Mouse (Mus musculus) CH12.LX (cell line): ENCODE measurements around the gene Kpnb1. TPM values are rescaled to one million over a fixed set of nuclear protein-coding genes. Genes with fewer than 3 reads are reported as not detected.
A peak's percentile ranks its signal among the peaks of the same experiment; 100 is the strongest.

Source experiments
- DNase-seq: peaks from one replicate; pipeline ENCODE4 v3.0.0-alpha.2; 2013; ENCODE audit errors: extremely low read depth
- H3K27ac ChIP-seq: 2 replicates; pipeline ENCODE4 v1.5.1; 2012; ENCODE audit warnings: low read depth, mild to moderate bottlenecking, control low read depth, moderate library complexity; ENCODE audit not compliant: insufficient read depth
- H3K27me3 ChIP-seq: replicated peaks from 2 replicates; pipeline ENCODE3; 2012; ENCODE audit warnings: inconsistent platforms
- H3K36me3 ChIP-seq, 2 experiments: replicated peaks in 1 of 2; 2 replicates each; pipeline versions ENCODE3 to v1.6.1; 2012; ENCODE audit warnings: inconsistent platforms in 1 of 2, low read length in 1 of 2, mild to moderate bottlenecking in 1 of 2, mixed read lengths in 1 of 2, moderate library complexity in 1 of 2; ENCODE audit not compliant: control insufficient read depth in 1 of 2, insufficient read depth in 1 of 2
- H3K4me1 ChIP-seq, 2 experiments: 2 replicates each; pipeline ENCODE4 v1.6.1; 2012; ENCODE audit warnings: inconsistent platforms in 1 of 2, moderate library complexity in 1 of 2; ENCODE audit not compliant: insufficient read depth in 2 of 2, control insufficient read depth in 1 of 2
- H3K4me2 ChIP-seq: 2 replicates; pipeline ENCODE4 v1.6.1; 2012; ENCODE audit warnings: low read depth, mild to moderate bottlenecking, control low read depth; ENCODE audit not compliant: poor library complexity, insufficient read depth, severe bottlenecking
- H3K4me3 ChIP-seq, 3 experiments: fragments of 150-350 bp in 1 of 3; sonication (generic) in 1 of 3; replicated peaks in 1 of 3; 2 replicates each; pipeline versions ENCODE3 to v1.5.1; 2011 to 2012; ENCODE audit warnings: low read depth in 2 of 3, low read length in 2 of 3, mild to moderate bottlenecking in 2 of 3, moderate library complexity in 2 of 3, control low read depth in 1 of 3, improper control_type of control experiment in 1 of 3, inconsistent platforms in 1 of 3, mixed read lengths in 1 of 3; ENCODE audit not compliant: poor library complexity in 1 of 3
- H3K79me2 ChIP-seq: replicated peaks from 2 replicates; pipeline ENCODE4 v1.6.1; 2012; ENCODE audit warnings: mild to moderate bottlenecking, moderate library complexity; ENCODE audit not compliant: control insufficient read depth, poor library complexity, insufficient read depth, severe bottlenecking; ENCODE audit errors: extremely low read depth
- H3K9ac ChIP-seq: 2 replicates; pipeline ENCODE4 v1.6.1; 2012; ENCODE audit warnings: low read depth, mild to moderate bottlenecking, control low read depth, moderate library complexity; ENCODE audit not compliant: insufficient read depth
- H3K9me3 ChIP-seq: replicated peaks from 2 replicates; pipeline ENCODE3; 2012; ENCODE audit warnings: low read length, inconsistent platforms, mixed read lengths
- BHLHE40 ChIP-seq: IDR thresholded peaks from 2 replicates; pipeline ENCODE4 v1.6.1; 2011; ENCODE audit warnings: mild to moderate bottlenecking, low read depth, low read length, improper control_type of control experiment
- CHD1 ChIP-seq: IDR thresholded peaks from 2 replicates; pipeline ENCODE4 v1.6.1; 2012; ENCODE audit warnings: low read depth, low read length, improper control_type of control experiment, inconsistent platforms
- CTCF ChIP-seq, 2 experiments: IDR thresholded peaks in 1 of 2; conservative IDR thresholded peaks in 1 of 2; 2 replicates each; pipeline ENCODE4 v1.5.1; 2011 to 2012; ENCODE audit warnings: low read depth in 2 of 2, low read length in 2 of 2, improper control_type of control experiment in 1 of 2, inconsistent platforms in 1 of 2, mild to moderate bottlenecking in 1 of 2, moderate library complexity in 1 of 2
- E2F4 ChIP-seq: IDR thresholded peaks from 2 replicates; pipeline ENCODE4 v1.6.1; 2011; ENCODE audit warnings: low read depth, low read length, improper control_type of control experiment; ENCODE audit not compliant: insufficient replicate concordance
- ELF1 ChIP-seq: IDR thresholded peaks from 2 replicates; pipeline ENCODE4 v1.6.1; 2014; ENCODE audit warnings: low read depth, mild to moderate bottlenecking, inconsistent platforms, low read length, improper control_type of control experiment
- EP300 ChIP-seq: IDR thresholded peaks from 2 replicates; pipeline ENCODE4 v1.6.1; 2011; ENCODE audit warnings: low read length, improper control_type of control experiment
- GABPA ChIP-seq: IDR thresholded peaks from 2 replicates; pipeline ENCODE4 v1.6.1; 2012; ENCODE audit warnings: low read depth, low read length, improper control_type of control experiment, inconsistent platforms; ENCODE audit not compliant: insufficient replicate concordance
- HCFC1 ChIP-seq: IDR thresholded peaks from 2 replicates; pipeline ENCODE4 v1.6.1; 2012; ENCODE audit warnings: low read depth, mild to moderate bottlenecking, inconsistent platforms, low read length, improper control_type of control experiment
- IRF4 ChIP-seq: IDR thresholded peaks from 2 replicates; pipeline ENCODE4 v1.6.1; 2014; ENCODE audit warnings: low read depth, mild to moderate bottlenecking, inconsistent platforms, low read length, improper control_type of control experiment
- JUN ChIP-seq: IDR thresholded peaks from 2 replicates; pipeline ENCODE4 v1.6.1; 2011; ENCODE audit warnings: low read depth, mild to moderate bottlenecking, low read length, improper control_type of control experiment, moderate library complexity; ENCODE audit not compliant: insufficient read depth
- JUND ChIP-seq: conservative IDR thresholded peaks from 2 replicates; pipeline ENCODE4 v1.6.1; 2011; ENCODE audit warnings: low read depth, low read length, improper control_type of control experiment
- MAX ChIP-seq: IDR thresholded peaks from 2 replicates; pipeline ENCODE4 v1.6.1; 2011; ENCODE audit warnings: low read length, improper control_type of control experiment
- MXI1 ChIP-seq: IDR thresholded peaks from 2 replicates; pipeline ENCODE4 v1.6.1; 2011; ENCODE audit warnings: mild to moderate bottlenecking, low read depth, low read length, improper control_type of control experiment
- NRF1 ChIP-seq: IDR thresholded peaks from 2 replicates; pipeline ENCODE4 v1.6.1; 2014; ENCODE audit warnings: low read depth, mild to moderate bottlenecking, inconsistent platforms, low read length, improper control_type of control experiment, moderate library complexity
- POLR2A ChIP-seq: IDR thresholded peaks from 2 replicates; pipeline ENCODE4 v1.6.1; 2011; ENCODE audit warnings: low read depth, mild to moderate bottlenecking, improper control_type of control experiment, low read length
- POLR2AphosphoS2 ChIP-seq: IDR thresholded peaks from 2 replicates; pipeline ENCODE4 v1.6.1; 2011; ENCODE audit warnings: low read depth, low read length, improper control_type of control experiment
- RAD21 ChIP-seq: IDR thresholded peaks from 2 replicates; pipeline ENCODE4 v1.6.1; 2011; ENCODE audit warnings: low read depth, mild to moderate bottlenecking, low read length, improper control_type of control experiment, moderate library complexity
- RCOR1 ChIP-seq: conservative IDR thresholded peaks from 2 replicates; pipeline ENCODE4 v1.6.1; 2012; ENCODE audit warnings: low read depth, mild to moderate bottlenecking, inconsistent platforms, low read length, improper control_type of control experiment
- SMC3 ChIP-seq: IDR thresholded peaks from 2 replicates; pipeline ENCODE4 v1.6.1; 2011; ENCODE audit warnings: low read depth, low read length, improper control_type of control experiment
- TBP ChIP-seq: conservative IDR thresholded peaks from 2 replicates; pipeline ENCODE4 v1.6.1; 2011; ENCODE audit warnings: low read depth, low read length, improper control_type of control experiment
- TCF12 ChIP-seq: IDR thresholded peaks from 2 replicates; pipeline ENCODE4 v1.6.1; 2014; ENCODE audit warnings: low read depth, mild to moderate bottlenecking, inconsistent platforms, low read length, improper control_type of control experiment
- USF1 ChIP-seq: IDR thresholded peaks from 2 replicates; pipeline ENCODE4 v1.6.1; 2014; ENCODE audit warnings: low read depth, mild to moderate bottlenecking, inconsistent platforms, low read length, improper control_type of control experiment
- USF2 ChIP-seq: conservative IDR thresholded peaks from 2 replicates; pipeline ENCODE4 v1.6.1; 2011; ENCODE audit warnings: low read depth, low read length, improper control_type of control experiment
- ZC3H11A ChIP-seq: IDR thresholded peaks from 2 replicates; pipeline ENCODE4 v1.6.1; 2012; ENCODE audit warnings: low read depth, mild to moderate bottlenecking, inconsistent platforms, low read length, improper control_type of control experiment
- ZKSCAN1 ChIP-seq: IDR thresholded peaks from 2 replicates; pipeline ENCODE4 v1.6.1; 2012; ENCODE audit warnings: low read depth, inconsistent platforms, low read length, improper control_type of control experiment, borderline replicate concordance
- ZMIZ1 ChIP-seq: IDR thresholded peaks from 2 replicates; pipeline ENCODE4 v1.6.1; 2012; ENCODE audit warnings: low read depth, mild to moderate bottlenecking, inconsistent platforms, low read length, improper control_type of control experiment
- ZNF384 ChIP-seq: IDR thresholded peaks from 2 replicates; pipeline ENCODE4 v1.6.1; 2012; ENCODE audit warnings: low read depth, low read length, improper control_type of control experiment, inconsistent platforms
- dilution Hi-C: fragments of 300-500 bp; cut with MboI; formaldehyde crosslinking; loops from 2 replicates; pipeline ENCODE4 v1.14.3; 2020; ENCODE audit warnings: low sequenced_read_pairs; ENCODE audit not compliant: extremely low pct_unique_long_range_greater_than_20kb, extremely low pct_ligation_motif_present
- in situ Hi-C: fragments of 300-500 bp; cut with MboI; formaldehyde crosslinking; loops from 3 replicates; pipeline ENCODE4 v1.14.3; 2019; ENCODE audit warnings: low sequenced_read_pairs, low pct_ligation_motif_present, low pct_unique_long_range_greater_than_20kb, mixed read lengths
- polyA plus RNA-seq: library from polyadenylated mRNA; unstranded; fragments of >175 nt; gene quantifications from 2 replicates; pipeline ENCODE4 v1.2.1, GENCODE M21; 2012; ENCODE audit warnings: low read depth; ENCODE audit not compliant: insufficient read length
- total RNA-seq, 2 experiments: library from RNA; depleted of rRNA; stranded (reverse); fragments of 300-350 nt in 1 of 2; fragments of >200 nt in 1 of 2; gene quantifications; 2 replicates each; pipeline ENCODE4 v1.2.3; 2012 to 2014

Gene Kpnb1
- total and polyA plus RNA-seq, 3 experiments = 194 to 411 (median 234) TPM

GRCm38 (mm10) chr11:97126645-97127468, 60.8 kb downstream of the Kpnb1 start (continued):
- TF ChIP-seq JUN (peak; percentile 94), TCF12 (peak; percentile 87), ZC3H11A (no peak), RCOR1 (peak; percentile 99), RAD21 (peak; percentile 15), MAX (peak; percentile 84), EP300 (peak; percentile 98), TBP (no peak; the same call in 1 of the 2 replicates), CTCF (conservative IDR thresholded peaks at IDR 0.05 in 1 of 2, IDR thresholded peaks at IDR 0.05 in 1 of 2; ENCODE audit: low read depth in 2 of 2, low read length in 2 of 2) (no peak), USF2 (no peak), GABPA (no peak), HCFC1 (peak; percentile 47; the same call in 1 of the 2 replicates), ELF1 (peak; percentile 80), CHD1 (peak; percentile 68), IRF4 (peak; percentile 100), ZKSCAN1 (no peak), BHLHE40 (peak; percentile 93), E2F4 (no peak), ZMIZ1 (peak; percentile 36; the same call in 1 of the 2 replicates), NRF1 (peak; percentile 36), MXI1 (peak; percentile 86), USF1 (no peak), ZNF384 (no peak), POLR2A (peak; percentile 67)

- DNase-seq = no peak
- TF ChIP-seq TBP (peak; percentile 71; the same call in 1 of the 2 replicates), POLR2A (0 out of 2 replicates have a peak, but pooled peaks have one; percentile 18), ZMIZ1 (0 out of 2 replicates have a peak, but pooled peaks have one; percentile 55), CHD1 (no peak), NRF1 (no peak), MXI1 (no peak), RAD21 (no peak), IRF4 (no peak), JUND (no peak), ZNF384 (no peak), POLR2AphosphoS2 (no peak), TCF12 (no peak), SMC3 (no peak), ELF1 (no peak), E2F4 (no peak)
- Histone ChIP-seq H3K27me3 (no peaks in the 10 kb centered on the region), H3K9me3 (no peaks in the 10 kb centered on the region), H3K4me1 (peaks cover 37 to 93% of the 10 kb centered on the region in 2 experiments), H3K4me3 (no peak overlapping the region), H3K79me2 (no peaks in the 10 kb centered on the region), H3K27ac (no peak overlapping the region), H3K9ac (no peak overlapping the region), H3K4me2 (no peak overlapping the region), H3K36me3 (no peaks in the 10 kb centered on the region)
- in situ Hi-C loops (no loop called here), dilution Hi-C loops (no loop called here)
These were observed 63.2 kb downstream of the Kpnb1 start for GRCm38 (mm10) chr11:97124266-97125036.
